Mouse (Mus musculus) cerebellum, postnatal 14 days (tissue): Measurements from ENCODE around the gene Gm5617.
"Not testable (repeated sequence)": the region's sequence is repeated elsewhere in the genome, so short reads cannot be mapped to it uniquely, and the experiment has no call there.

Experiments used
- DNase-seq, 2 experiments: peaks; one replicate each; pipeline ENCODE4 v3.0.0; 2021; ENCODE audit warnings: mixed read lengths in 2 of 2

Gene Gm5617

GRCm38 (mm10) chr9:48494817-48495547 lies at the start of gene Gm5617, which contains the start of gene Rbm7:
Gene Gm5617, plus strand, starts transcription at chr9:48495442.
Gene Rbm7, minus strand, starts transcription at chr9:48495299.
- peak; percentile 96 to 97 for DNase-seq

GRCm38 (mm10) chr9:48447783-48448209 lies 47.4 kb upstream of the Gm5617 start:
- DNase-seq = peak; percentile 39 to 51

- no peak for DNase-seq
These were observed 45.2 kb upstream of the Gm5617 start for GRCm38 (mm10) chr9:48450066-48450465.

GRCm38 (mm10) chr9:48455961-48456360 lies 39.3 kb upstream of the Gm5617 start:
- no peak for DNase-seq

GRCm38 (mm10) chr9:48458879-48459278 lies 36.4 kb upstream of the Gm5617 start:
- no peak for DNase-seq

DNA sequence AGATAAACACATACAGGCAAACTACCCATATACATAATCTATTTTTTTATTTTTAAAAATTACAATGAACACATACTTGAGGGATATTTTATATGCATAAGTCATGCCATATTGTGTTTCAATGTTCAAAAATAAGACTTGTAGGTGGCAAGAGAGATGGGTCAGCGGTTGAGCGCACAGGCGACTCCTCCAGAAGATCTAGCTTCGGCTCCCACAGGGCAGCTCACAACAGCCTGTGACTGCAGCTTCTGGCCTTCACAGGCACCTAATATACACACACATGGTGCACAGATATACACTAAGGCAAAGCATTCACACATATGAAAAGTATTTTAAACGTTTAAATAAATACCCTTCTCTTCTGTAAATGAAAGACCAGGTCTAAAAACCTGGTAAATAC lies 35.9 kb upstream of the Gm5617 start:
- DNase-seq = no peak

- DNase-seq = no peak
These were observed 34.5 kb upstream of the Gm5617 start for GRCm38 (mm10) chr9:48460720-48461119.

DNA sequence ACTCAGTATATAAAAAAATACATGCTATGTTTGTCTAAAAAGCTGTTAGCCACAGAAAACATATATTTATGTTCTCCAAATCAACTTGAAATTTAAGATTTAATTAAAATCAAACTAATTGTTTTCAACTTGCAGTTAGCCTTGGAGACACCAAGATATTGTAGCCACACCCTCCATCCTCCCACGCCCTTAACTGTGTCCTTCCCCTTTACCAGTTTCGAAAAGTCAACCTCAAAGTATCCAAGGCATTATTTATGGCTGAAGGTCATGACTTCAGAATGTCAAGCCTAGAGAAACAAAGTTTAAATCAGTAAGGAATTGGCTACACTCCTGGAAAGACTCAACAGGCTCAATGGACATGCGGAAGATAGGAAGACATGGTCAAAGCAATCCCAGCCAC lies 33.7 kb upstream of the Gm5617 start:
- no peak for DNase-seq

GRCm38 (mm10) chr9:48465671-48466070 lies 29.6 kb upstream of the Gm5617 start:
- no peak for DNase-seq

DNA sequence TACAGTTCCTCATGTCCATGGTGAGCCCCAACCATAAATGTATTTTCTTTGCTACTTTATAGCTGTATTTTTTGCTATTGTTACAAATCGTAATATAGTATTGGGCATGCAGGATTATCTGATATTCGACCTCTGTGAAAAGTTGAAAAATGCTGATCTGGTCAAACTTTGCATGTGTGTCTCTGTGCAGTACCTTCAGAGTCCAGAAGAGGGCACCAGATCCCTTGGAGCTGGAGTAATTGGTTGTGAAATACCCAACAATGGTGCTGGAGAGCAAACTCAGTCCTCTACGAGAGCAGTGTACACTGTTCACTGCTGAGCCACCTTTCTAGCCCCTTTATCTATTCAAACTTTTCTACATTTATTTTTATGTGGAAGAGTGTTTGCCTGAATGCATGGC lies 28.4 kb upstream of the Gm5617 start:
- DNase-seq = peak; percentile 70 to 81

GRCm38 (mm10) chr9:48467471-48467870 lies 27.8 kb upstream of the Gm5617 start:
- not testable (repeated sequence) for DNase-seq

DNA sequence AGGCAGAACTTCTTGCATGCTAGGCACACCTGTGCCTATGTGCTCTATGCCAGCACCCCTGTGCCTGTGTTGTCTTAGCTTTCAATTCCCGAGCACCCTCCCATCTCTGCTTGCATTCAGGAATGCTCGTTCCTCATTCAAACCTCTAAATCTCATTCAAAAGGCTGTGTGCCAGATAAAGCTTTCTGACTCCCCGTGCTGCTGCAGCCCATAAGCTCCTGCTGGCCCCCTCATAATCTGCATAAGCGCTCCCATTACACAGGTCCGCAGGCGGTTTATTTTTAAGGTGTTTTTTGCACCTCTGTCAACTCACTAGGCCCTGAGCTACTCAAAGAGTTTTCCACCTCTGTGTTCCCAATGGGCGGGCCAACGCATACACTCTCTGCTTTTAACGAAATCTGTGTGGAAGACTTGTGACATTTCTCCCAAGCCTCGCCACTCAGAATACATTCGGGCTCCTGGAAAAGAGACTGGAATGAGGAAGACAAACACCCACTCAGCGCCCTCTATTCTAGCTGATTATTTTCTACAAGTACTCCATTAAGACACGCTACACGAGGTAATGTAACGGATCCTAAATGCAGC lies 22.7 kb upstream of the Gm5617 start:
- no peak for DNase-seq

GRCm38 (mm10) chr9:48473131-48473530 lies 22.1 kb upstream of the Gm5617 start:
- no peak for DNase-seq

- no peak for DNase-seq
These were observed 20.9 kb upstream of the Gm5617 start for GRCm38 (mm10) chr9:48474367-48474766.

- no peak for DNase-seq
These were observed 18.7 kb upstream of the Gm5617 start for GRCm38 (mm10) chr9:48476236-48477165.

GRCm38 (mm10) chr9:48478808-48479207 lies 16.4 kb upstream of the Gm5617 start:
- no peak for DNase-seq

- DNase-seq = no peak
These were observed 15.3 kb upstream of the Gm5617 start for GRCm38 (mm10) chr9:48479838-48480410.

DNA sequence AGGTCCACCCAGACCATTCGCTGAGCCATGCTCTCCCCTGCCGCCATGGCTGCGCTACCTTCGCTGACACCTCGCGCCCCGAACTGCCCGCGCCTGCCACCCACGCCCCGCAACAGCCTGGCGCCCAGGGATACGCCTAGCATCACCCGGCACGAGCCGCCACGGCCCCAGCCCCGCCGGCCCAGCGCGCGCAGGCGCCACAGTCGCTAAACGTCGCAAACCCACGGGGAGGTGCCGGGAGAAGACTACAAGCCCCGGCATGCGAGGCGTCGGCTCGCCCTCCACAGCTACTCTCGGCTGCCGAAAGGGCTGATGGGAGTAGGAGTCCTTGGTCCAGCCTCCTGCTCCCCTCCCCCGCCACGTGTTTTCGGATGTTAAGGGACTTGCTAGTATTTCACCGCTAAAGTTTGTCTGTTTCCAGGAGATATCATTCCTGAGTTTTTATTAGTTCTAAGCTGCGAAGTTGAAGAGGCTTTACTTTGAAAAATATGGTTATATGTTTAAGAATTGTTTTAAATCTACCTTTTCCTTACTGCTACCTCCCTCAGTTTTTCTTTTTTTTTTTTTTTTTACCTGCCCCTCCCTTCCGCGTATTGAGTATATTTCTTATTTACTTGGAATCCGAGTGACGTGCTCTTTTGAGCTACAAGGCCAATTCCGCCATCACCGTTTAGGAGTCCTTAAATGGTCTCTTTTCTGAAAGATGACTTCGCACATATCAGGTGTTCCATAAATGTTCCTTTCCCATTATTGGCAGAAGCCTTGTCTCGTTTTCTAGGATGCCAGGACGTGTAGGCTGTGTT lies 14.6 kb upstream of the Gm5617 start, which contains the start of gene Rexo2:
TSS of gene Rexo2 (minus strand) at position 213 of the 803 bp plus-strand sequence.
- DNase-seq = peak; percentile 96 to 97

GRCm38 (mm10) chr9:48481214-48482134 lies 13.8 kb upstream of the Gm5617 start:
- DNase-seq = no peak

GRCm38 (mm10) chr9:48495548-48495932 lies 298 bp downstream of the Gm5617 start:
- DNase-seq = no peak

DNA sequence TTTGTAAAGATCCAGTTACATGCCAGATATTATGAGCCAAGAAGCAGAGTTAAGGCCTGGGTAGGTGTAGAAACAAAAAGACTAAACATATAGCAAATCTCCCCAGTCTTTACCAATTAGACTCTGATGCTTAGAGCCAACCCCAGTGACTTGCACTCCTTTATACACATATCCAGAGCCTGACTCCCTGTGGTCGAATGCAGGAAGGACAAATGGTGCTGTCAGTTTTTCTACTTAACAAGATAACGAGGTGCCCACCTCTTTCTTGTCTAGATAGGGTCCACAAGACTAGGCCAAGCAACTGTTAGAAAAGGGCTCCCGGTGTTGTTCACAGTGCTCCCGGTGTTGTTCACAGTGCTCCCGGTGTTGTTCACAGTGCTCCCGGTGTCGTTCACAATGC lies 6.0 kb downstream of the Gm5617 start:
- DNase-seq = no peak
